Mouse (Mus musculus) intestine, postnatal 0 days (tissue): Measurements from ENCODE around the gene Med16. TPM values are rescaled to one million over a fixed set of nuclear protein-coding genes. Genes with fewer than 3 reads are reported as not detected.

ENCODE experiments used
- ATAC-seq: fragments of 200-750 bp; cut with Nextera tagmentation; 2 replicates; pipeline ENCODE4 v1.8.0; 2017; ENCODE audit warnings: mild to moderate bottlenecking, moderate TSS enrichment, moderate library complexity
- H3K27ac ChIP-seq: fragments of 300-500 bp; sonication (generic); 2 replicates; pipeline ENCODE4 v1.5.1; 2014; ENCODE audit warnings: mild to moderate bottlenecking, low read depth, low read length, moderate library complexity
- H3K27me3 ChIP-seq: fragments of 300-500 bp; sonication (generic); replicated peaks from 2 replicates; pipeline ENCODE4 v1.6.1; 2014; ENCODE audit warnings: low read length, mixed read lengths; ENCODE audit not compliant: control insufficient read depth, insufficient read depth
- H3K36me3 ChIP-seq: fragments of 300-500 bp; sonication (generic); 2 replicates; pipeline ENCODE4 v1.6.1; 2014; ENCODE audit warnings: mild to moderate bottlenecking, moderate library complexity; ENCODE audit not compliant: control insufficient read depth, insufficient read depth
- H3K4me1 ChIP-seq: fragments of 300-500 bp; sonication (generic); replicated peaks from 2 replicates; pipeline ENCODE4 v1.6.1; 2014; ENCODE audit warnings: antibody characterized with exemption, low read length, mixed read lengths; ENCODE audit not compliant: control insufficient read depth, insufficient read depth
- H3K4me2 ChIP-seq: fragments of 300-500 bp; sonication (generic); replicated peaks from 2 replicates; pipeline ENCODE4 v1.6.1; 2014; ENCODE audit warnings: low read depth, mild to moderate bottlenecking, moderate library complexity
- H3K4me3 ChIP-seq: fragments of 300-500 bp; sonication (generic); 2 replicates; pipeline ENCODE4 v1.5.1; 2014; ENCODE audit warnings: low read depth, low read length
- H3K9ac ChIP-seq: fragments of 300-500 bp; sonication (generic); 2 replicates; pipeline ENCODE4 v1.6.1; 2014; ENCODE audit warnings: mild to moderate bottlenecking, low read depth, low read length
- H3K9me3 ChIP-seq: fragments of 300-500 bp; sonication (generic); 2 replicates; pipeline ENCODE4 v1.6.1; 2016; ENCODE audit warnings: mixed run types; ENCODE audit not compliant: control insufficient read depth
- CTCF ChIP-seq: sonication (generic); IDR thresholded peaks from 2 replicates; pipeline ENCODE4 v1.5.1; 2016; ENCODE audit warnings: low read depth, mild to moderate bottlenecking, control low read depth, antibody characterized with exemption, moderate library complexity
- WGBS: fragments of 180-500 bp; shearing (Covaris S2); extraction: QIAGEN DNeasy Blood & Tissue Kit; methylation state at CpG from one replicate; pipeline ENCODE4 v1.1.7; 2014; 5-methylcytosine and 5-hydroxymethylcytosine counted together
- polyA plus RNA-seq: library from polyadenylated mRNA; unstranded; fragments of >200 nt; fragmentation: Nextera tagmentation; extraction: Ambion mirVana; gene quantifications from 2 replicates; pipeline ENCODE4 v1.2.1, GENCODE M21; 2015

Gene Med16
- polyA plus RNA-seq, 1 experiment from 2014 or later = 17.8 TPM

DNA sequence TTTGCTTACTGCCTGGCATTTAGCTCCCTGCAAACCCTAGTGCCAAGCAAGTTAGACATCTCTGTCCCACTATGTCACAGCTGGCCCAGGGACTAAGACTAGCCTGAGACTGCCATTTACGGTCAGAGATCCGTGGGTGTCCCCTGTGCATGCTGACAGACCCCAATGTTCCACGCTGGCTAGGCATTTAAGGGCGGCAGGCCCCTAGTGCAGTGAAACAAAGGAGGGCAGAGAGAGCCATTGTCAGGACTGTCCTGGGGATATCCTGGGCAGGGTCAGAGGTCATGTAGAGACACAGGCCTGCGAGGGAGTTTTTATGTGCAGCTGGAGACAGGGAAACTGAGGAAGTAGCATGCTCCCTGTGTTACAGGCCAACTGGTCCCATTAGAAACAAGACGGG is 25.1 kb upstream of the Med16 start:
- Histone ChIP-seq H3K4me1 (peaks cover 20% of the 10 kb centered on the region), H3K4me2 (peak overlapping the region; percentile 10; the same call in 1 of the 2 replicates), H3K9ac (no peak overlapping the region), H3K36me3 (peaks cover 36% of the 10 kb centered on the region), H3K4me3 (no peak overlapping the region), H3K27ac (peak overlapping the region; percentile 57; the same call in 1 of the 2 replicates), H3K27me3 (no peaks in the 10 kb centered on the region), H3K9me3 (no peaks in the 10 kb centered on the region)
- ATAC-seq = no peak
- 64% methylated on average over 6 of the region's 6 CpGs for WGBS
- no peak for TF ChIP-seq CTCF

GRCm38 (mm10) chr10:79933145-79933679 is 24.5 kb upstream of the Med16 start:
- WGBS = 45% methylated on average over 9 of the region's 9 CpGs
- H3K9ac ChIP-seq = 0 out of 2 replicates have a peak overlapping the region, but pooled peaks have one; percentile 18
- H3K9me3 ChIP-seq = no peaks in the 10 kb centered on the region
- TF ChIP-seq CTCF = no peak
- H3K4me3 ChIP-seq = no peak overlapping the region
- no peak for ATAC-seq
- H3K4me2 ChIP-seq = peak overlapping the region; percentile 10
- H3K27ac ChIP-seq = peak overlapping the region; percentile 57
- peaks cover 21% of the 10 kb centered on the region for H3K4me1 ChIP-seq
- peaks cover 32% of the 10 kb centered on the region for H3K36me3 ChIP-seq
- H3K27me3 ChIP-seq = no peaks in the 10 kb centered on the region

DNA sequence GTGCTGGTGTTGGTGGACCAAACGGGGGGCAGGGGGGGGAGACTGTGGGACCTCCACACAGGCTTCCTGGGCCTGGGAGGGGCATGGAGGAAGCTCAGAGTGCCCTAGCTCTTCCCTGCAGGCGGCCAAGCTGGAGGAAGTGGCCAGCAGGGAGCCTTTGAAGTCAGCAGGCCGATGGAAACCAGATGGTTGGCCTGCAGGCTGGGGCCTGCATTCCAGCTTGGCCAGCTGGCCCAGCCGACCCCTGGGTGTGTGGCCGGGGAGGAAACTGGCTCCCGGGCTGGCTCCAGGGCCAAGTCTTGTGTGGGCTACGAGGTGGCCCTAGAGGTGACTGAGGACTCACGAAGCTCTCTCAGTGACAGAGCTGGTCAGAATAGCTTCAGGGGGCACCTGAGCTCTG is 24.0 kb upstream of the Med16 start:
- Histone ChIP-seq H3K36me3 (peaks cover 32% of the 10 kb centered on the region), H3K27ac (peak overlapping the region; percentile 57; the same call in 1 of the 2 replicates), H3K27me3 (no peaks in the 10 kb centered on the region), H3K9ac (0 out of 2 replicates have a peak overlapping the region, but pooled peaks have one; percentile 18), H3K4me2 (peak overlapping the region; percentile 27), H3K4me1 (peaks cover 18% of the 10 kb centered on the region), H3K4me3 (no peak overlapping the region), H3K9me3 (no peaks in the 10 kb centered on the region)
- peak; percentile 26; the same call in 1 of the 2 replicates for TF ChIP-seq CTCF
- WGBS = 24% methylated on average over 8 of the region's 8 CpGs
- ATAC-seq = no peak

- no peak for ATAC-seq
- Histone ChIP-seq H3K9ac (no peak overlapping the region), H3K4me3 (no peak overlapping the region), H3K27ac (no peak overlapping the region; the same call in 1 of the 2 replicates), H3K36me3 (peaks cover 32% of the 10 kb centered on the region), H3K4me2 (peak overlapping the region; percentile 6; the same call in 1 of the 2 replicates), H3K27me3 (no peaks in the 10 kb centered on the region), H3K9me3 (no peaks in the 10 kb centered on the region), H3K4me1 (peaks cover 18% of the 10 kb centered on the region)
- WGBS = 69% methylated on average over 9 of the region's 9 CpGs
- TF ChIP-seq CTCF = no peak
Measured at GRCm38 (mm10) chr10:79931797-79932196, 23.1 kb upstream of the Med16 start.

DNA sequence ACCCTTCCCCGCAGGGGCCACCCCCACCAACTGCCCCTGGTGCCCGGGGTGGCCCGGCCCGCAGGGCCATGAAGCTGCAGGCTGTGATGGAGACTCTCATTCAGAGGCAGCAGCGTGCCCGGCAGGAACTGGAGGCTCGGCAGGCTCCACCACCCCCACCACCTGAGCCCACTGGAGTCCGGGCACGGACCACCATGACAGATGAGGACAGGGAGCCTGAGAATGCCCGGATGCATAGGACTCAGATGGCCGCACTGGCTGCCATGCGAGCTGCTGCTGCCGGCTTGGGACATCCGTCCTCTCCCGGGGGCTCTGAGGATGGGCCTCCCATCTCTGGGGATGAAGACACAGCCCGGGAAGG is 22.1 kb upstream of the Med16 start:
- H3K4me1 ChIP-seq = peaks cover 18% of the 10 kb centered on the region
- no peak overlapping the region for H3K27ac ChIP-seq
- 0 out of 2 replicates have a peak overlapping the region, but pooled peaks have one; percentile 13 for H3K4me2 ChIP-seq
- H3K36me3 ChIP-seq = peaks cover 31% of the 10 kb centered on the region
- ATAC-seq = no peak
- no peak overlapping the region for H3K9ac ChIP-seq
- no peaks in the 10 kb centered on the region for H3K27me3 ChIP-seq
- WGBS = 90% methylated on average over 16 of the region's 16 CpGs
- H3K9me3 ChIP-seq = no peaks in the 10 kb centered on the region
- no peak overlapping the region for H3K4me3 ChIP-seq
- no peak for TF ChIP-seq CTCF

GRCm38 (mm10) chr10:79929967-79930825 is 21.5 kb upstream of the Med16 start:
- Histone ChIP-seq H3K4me3 (no peak overlapping the region), H3K36me3 (peaks cover 24% of the 10 kb centered on the region), H3K9ac (no peak overlapping the region), H3K4me2 (peak overlapping the region; percentile 13), H3K27me3 (no peaks in the 10 kb centered on the region), H3K4me1 (peaks cover 18% of the 10 kb centered on the region), H3K27ac (peak overlapping the region; percentile 4; the same call in 1 of the 2 replicates), H3K9me3 (no peaks in the 10 kb centered on the region)
- 79% methylated on average over 18 of the region's 18 CpGs for WGBS
- ATAC-seq = no peak
- TF ChIP-seq CTCF = 0 out of 2 replicates have a peak, but pooled peaks have one; percentile 14
